Mouse (Mus musculus) embryo, embryonic 10.5 days (tissue): ENCODE results near the gene Kifc1.

ENCODE experiments used
- DNase-seq: peaks from one replicate; pipeline ENCODE4 v3.0.0-alpha.2; 2015; ENCODE audit warnings: low spot score

Gene Kifc1

GRCm38 (mm10) chr17:33842966-33843795 lies 47.3 kb downstream of the Kifc1 start, which contains the start of gene Cd320:
Cd320 (plus strand) TSS chr17:33843091.
- DNase-seq, result peak; percentile 95

- DNase-seq, result no peak
Observed at GRCm38 (mm10) chr17:33829561-33829960, 60.9 kb downstream of the Kifc1 start.

GRCm38 (mm10) chr17:33828892-33829291 lies 61.6 kb downstream of the Kifc1 start:
- DNase-seq, result no peak

DNA sequence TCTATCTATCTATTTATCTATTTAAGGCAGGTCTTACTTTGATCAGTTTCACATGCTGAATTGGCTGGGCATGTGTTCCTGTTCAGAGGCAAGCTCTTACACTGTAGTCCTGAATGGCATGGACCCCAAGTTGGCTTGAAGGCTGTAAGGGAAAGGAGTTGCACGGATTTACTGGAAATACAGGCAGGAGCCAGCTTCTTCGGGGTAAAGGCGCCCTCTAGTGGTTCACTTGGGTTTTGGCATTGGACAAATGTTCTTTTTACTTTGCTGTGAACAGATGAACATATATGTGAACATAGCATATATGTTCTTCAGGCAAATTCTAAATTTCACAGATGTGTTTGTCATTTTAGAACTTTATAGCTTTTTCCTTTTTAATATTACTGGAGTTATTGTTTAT lies 63.6 kb downstream of the Kifc1 start:
- DNase-seq, result peak; percentile 87
